Mouse (Mus musculus): Measurements from ENCODE around the gene Svbp.

DNA sequence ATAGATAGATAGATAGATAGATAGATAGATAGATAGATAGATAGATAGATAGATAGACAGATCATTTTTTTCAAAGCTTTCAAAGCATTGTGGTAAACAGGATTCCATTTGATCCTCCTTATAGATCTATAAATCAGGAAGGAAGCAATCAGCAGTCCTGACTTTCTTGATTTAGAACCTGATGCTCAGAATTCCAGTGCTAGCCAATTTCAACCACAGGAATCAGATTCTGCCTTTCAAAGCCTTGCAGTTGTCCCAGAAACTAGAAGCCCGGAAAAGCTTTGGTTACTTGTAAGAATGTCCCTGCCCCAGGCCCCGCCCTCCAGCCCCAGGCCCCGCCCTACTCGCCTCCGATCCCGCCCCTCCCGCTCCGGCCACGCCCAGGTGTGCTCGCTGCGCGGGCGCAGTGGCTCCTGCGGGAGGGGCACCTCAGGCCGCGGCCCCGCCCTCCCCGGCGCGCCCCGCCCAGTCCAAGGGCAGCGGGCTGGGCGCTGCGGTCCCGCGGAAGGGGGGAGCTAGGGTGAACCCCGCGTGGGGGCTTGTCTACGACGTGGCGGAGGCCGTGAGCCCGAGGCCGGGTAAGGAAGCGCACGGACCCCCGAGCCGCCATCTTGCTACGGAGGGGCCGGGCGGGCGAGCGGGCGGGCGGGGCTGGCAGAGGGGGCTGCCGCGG lies at the start of gene Svbp:
- TF ChIP-seq CTCF (IDR thresholded peaks at IDR 0.05; ENCODE audit: low read depth) (no peak), EP300 (optimal IDR thresholded peaks at IDR 0.05) (no peak)
